Mouse (Mus musculus): ENCODE data around the gene Trex1. TPM values are rescaled to one million over a fixed set of nuclear protein-coding genes. Genes with fewer than 3 reads are reported as not detected.

Gene Trex1
- polyA plus RNA-seq, 1 experiment = 49.1 TPM

DNA sequence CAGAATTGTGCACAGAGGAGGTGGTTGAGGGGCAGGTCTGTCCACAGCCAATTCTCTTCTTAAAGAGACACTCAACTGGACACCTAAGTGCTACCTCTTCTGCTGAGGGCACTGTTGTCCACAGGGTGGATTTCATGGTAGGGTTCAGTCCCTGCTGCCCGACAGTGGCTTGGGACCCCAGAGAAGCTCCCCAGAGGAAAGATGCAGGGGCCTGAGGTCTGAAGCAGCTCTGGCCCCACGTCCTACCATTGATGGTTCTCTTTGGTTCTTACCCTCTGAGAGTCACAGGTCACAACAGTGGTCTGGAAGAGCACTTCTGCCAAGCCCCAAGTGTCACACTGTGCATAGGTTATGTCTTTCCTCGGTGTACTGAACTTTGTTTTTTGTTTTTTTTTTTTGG is 6.2 kb downstream of the Trex1 start:
- TF ChIP-seq FLI1 (IDR thresholded peaks at IDR 0.05; ENCODE audit: low read length) (no peak), GATA1 (IDR thresholded peaks at IDR 0.05; ENCODE audit: borderline replicate concordance, low read length) (no peak)
- no peak overlapping the region for H3K4me3 ChIP-seq (replicated peaks)
- no peaks in the 10 kb centered on the region for H3K9me3 ChIP-seq
- no peaks in the 10 kb centered on the region for H3K27me3 ChIP-seq (replicated peaks)
- H3K4me1 ChIP-seq = peaks cover 99% of the 10 kb centered on the region
- H3K36me3 ChIP-seq (replicated peaks; ENCODE audit: low read length) = peaks cover 73% of the 10 kb centered on the region

DNA sequence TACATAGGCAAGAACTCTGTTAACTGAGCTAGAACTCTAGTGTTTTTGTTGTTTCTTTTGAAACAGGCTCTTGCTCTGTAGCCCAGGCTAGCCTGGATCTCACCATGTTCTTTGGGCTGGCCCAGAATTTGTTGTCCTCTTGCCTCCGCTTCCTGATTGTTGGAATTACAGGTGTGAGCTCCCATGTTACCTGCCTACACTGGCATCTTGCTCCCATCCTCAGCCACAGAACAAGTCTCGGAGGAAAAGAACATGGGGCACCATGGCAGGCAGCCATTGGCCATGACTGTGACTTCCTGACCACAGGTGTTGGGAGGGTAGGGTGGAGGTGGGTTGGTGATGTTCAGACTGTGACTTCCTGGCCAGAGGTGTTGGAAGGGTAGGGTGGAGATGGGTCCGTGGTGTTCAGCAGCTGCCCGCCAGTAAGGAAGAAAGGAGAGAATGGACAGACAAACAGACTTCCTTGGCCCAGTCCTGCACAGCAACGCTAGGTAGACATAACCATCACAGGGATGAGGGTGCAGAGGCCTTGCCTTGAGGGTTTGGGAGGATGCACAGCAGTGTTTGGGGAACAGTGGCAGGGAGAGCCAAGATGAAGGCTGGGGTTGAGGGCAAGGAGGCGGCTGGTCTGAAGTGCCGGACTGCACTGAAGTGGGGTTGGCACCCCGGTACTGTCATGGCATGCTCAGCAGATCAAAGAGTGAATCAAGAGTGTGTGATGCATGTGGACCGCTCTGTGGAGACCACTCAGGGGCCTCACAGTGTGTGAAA is 6.9 kb downstream of the Trex1 start:
- peak overlapping the region; percentile 51 for H3K4me3 ChIP-seq (replicated peaks)
- H3K9me3 ChIP-seq = no peaks in the 10 kb centered on the region
- TF ChIP-seq FLI1 (IDR thresholded peaks at IDR 0.05; ENCODE audit: low read length) (no peak), GATA1 (IDR thresholded peaks at IDR 0.05; ENCODE audit: borderline replicate concordance, low read length) (no peak)
- no peaks in the 10 kb centered on the region for H3K27me3 ChIP-seq (replicated peaks)
- peaks cover 71% of the 10 kb centered on the region for H3K36me3 ChIP-seq (replicated peaks; ENCODE audit: low read length)
- H3K4me1 ChIP-seq = peaks cover 93% of the 10 kb centered on the region

DNA sequence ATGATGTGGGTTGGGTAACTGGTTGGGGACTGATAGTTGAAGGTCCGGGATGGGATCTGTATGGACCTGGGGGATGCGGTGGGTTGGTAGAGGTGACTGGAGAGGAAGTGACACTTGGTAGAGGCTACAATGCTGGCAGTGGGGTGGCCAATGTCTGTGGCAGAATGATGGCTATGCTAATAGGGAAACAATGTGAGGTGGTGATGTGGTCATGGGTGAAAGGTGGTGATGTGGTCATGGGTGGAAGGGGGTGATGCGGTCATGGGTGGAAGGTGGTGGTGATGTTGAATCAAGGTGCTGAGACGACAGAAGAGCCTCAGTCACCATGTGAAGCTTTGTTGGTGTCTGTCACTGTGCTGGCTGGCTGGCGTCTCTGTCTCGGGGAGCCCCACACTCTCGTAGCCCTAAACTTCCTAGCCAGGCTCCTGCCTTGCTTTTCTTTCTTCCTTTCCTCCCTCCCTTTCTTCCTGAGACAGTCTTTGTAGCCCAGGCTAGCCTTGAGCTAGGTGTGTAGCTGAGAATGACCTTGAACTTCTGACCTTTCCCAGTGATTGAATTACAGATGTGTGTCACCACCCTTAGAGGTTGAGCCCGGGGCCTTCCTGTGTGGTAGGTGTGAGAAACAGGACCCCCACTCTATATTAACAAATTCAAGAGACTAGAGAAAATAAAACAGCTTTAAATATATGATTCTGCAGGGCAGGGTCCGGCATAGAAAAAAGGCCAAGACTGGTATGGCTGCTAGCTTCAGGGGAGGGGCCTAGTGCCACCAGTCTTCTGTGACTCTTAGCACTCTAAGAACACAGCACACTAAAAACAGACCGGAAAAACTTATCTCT is 7.7 kb downstream of the Trex1 start:
- H3K9me3 ChIP-seq = no peaks in the 10 kb centered on the region
- peaks cover 85% of the 10 kb centered on the region for H3K4me1 ChIP-seq
- peaks cover 63% of the 10 kb centered on the region for H3K36me3 ChIP-seq (replicated peaks; ENCODE audit: low read length)
- H3K27me3 ChIP-seq (replicated peaks) = no peaks in the 10 kb centered on the region
- no peak for TF ChIP-seq GATA1 (IDR thresholded peaks at IDR 0.05; ENCODE audit: borderline replicate concordance, low read length)
- TF ChIP-seq FLI1 (IDR thresholded peaks at IDR 0.05; ENCODE audit: low read length) = no peak
- peak overlapping the region; percentile 47 for H3K4me3 ChIP-seq (replicated peaks)

DNA sequence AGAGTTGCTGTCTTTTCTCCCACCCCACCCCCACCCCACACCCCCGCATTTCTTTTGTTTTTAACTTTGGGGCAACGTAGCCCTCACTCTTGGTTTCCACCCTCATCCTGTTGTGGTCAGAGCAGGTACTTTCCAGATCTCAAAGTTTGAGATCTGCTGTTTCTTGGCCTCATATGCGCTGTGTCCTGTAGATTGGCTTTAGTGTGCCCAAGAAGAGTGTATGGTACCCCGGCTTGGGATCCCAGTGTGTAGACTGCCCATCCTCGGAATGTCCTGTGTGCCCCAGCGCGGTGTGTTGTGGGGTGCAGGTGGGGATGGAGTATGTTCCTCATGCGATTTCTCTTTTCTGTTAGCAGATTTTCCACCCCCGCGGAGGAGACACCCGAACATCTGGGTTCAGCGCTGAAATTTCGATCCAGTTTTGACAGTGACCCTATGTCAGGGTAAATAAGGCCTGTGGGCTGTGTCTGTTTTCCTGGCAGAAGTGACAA is 8.5 kb downstream of the Trex1 start:
- Histone ChIP-seq H3K4me3 (replicated peaks) (peak overlapping the region; percentile 70), H3K9me3 (no peaks in the 10 kb centered on the region), H3K27me3 (replicated peaks) (no peaks in the 10 kb centered on the region), H3K36me3 (replicated peaks; ENCODE audit: low read length) (peaks cover 58% of the 10 kb centered on the region), H3K4me1 (peaks cover 82% of the 10 kb centered on the region)
- no peak for TF ChIP-seq FLI1 (IDR thresholded peaks at IDR 0.05; ENCODE audit: low read length)
- no peak for TF ChIP-seq GATA1 (IDR thresholded peaks at IDR 0.05; ENCODE audit: borderline replicate concordance, low read length)

DNA sequence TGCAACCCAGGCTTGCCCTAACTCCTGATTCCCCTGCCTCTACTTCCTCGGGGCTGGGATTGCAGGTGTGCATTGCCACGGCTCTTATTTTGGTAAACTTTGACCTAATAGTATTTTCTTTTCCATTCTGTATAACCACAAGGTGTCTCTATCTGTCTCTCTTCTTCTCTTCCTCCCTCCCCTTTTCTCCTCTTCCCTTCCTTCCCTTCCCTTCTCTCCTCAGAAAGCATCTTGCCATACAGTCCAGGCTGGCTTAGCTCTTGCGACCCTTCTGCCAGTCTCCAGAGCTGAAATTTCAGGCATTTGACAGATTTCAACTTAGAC is 8.9 kb downstream of the Trex1 start:
- Histone ChIP-seq H3K4me1 (peaks cover 78% of the 10 kb centered on the region), H3K27me3 (replicated peaks) (no peaks in the 10 kb centered on the region), H3K9me3 (no peaks in the 10 kb centered on the region), H3K4me3 (replicated peaks) (no peak overlapping the region), H3K36me3 (replicated peaks; ENCODE audit: low read length) (peaks cover 54% of the 10 kb centered on the region)
- no peak for TF ChIP-seq GATA1 (IDR thresholded peaks at IDR 0.05; ENCODE audit: borderline replicate concordance, low read length)
- TF ChIP-seq FLI1 (IDR thresholded peaks at IDR 0.05; ENCODE audit: low read length) = no peak

DNA sequence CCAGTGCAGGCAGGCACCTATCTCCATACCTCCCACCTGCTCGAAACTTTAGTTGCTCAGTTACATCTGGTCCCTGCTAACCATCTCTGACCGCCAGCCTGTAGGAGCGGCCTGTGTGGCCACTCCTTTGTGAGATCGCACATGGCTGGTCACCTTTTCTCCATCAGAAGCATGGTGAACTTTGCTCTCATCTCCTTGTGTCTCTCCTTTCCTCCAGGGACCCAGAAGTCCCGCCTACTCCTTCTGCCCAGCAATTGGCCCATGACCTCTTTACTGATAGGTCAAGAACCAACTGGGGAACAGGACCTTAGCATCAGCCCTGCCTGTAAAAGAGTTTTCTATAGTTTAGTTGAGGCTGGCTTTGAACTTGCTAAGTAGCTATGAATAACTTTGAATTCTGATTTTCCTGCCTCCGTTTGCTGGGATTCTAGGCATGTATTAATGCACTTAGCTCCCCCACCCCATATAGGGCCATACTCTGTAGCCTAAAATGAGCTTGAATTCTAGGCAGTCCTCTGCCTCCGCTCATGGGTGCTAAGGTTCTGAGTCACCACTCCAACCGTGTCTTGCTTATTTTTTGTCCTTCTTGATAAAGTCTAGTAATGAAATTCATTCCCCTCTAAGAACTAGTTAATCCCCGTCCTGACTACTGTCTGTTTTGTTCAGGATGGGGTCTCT is 9.4 kb downstream of the Trex1 start:
- Histone ChIP-seq H3K4me3 (replicated peaks) (peak overlapping the region; percentile 87), H3K36me3 (replicated peaks; ENCODE audit: low read length) (peaks cover 50% of the 10 kb centered on the region), H3K9me3 (no peaks in the 10 kb centered on the region), H3K4me1 (peaks cover 73% of the 10 kb centered on the region), H3K27me3 (replicated peaks) (no peaks in the 10 kb centered on the region)
- TF ChIP-seq GATA1 (IDR thresholded peaks at IDR 0.05; ENCODE audit: borderline replicate concordance, low read length) (no peak), FLI1 (IDR thresholded peaks at IDR 0.05; ENCODE audit: low read length) (no peak)

DNA sequence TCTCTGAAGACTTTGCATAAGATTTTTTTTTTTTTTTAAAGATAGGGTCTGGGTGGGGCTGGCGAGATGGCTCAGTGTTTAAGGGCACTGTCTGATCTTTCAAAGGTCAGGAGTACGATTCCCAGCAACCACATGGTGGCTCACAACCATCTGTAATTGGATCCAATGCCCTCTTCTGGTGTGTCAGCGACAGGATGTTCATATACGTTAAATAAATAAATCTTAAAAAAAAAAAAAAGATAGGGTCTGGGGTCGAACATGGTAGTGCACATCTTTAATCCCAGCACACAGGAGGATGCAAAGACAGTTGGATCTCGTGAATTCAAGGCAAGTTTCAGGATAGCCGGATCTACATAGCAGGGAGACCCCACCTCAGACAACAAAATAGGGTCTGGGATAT is 10.2 kb downstream of the Trex1 start:
- no peaks in the 10 kb centered on the region for H3K27me3 ChIP-seq (replicated peaks)
- H3K9me3 ChIP-seq = no peaks in the 10 kb centered on the region
- H3K4me3 ChIP-seq (replicated peaks) = peak overlapping the region; percentile 87
- TF ChIP-seq GATA1 (IDR thresholded peaks at IDR 0.05; ENCODE audit: borderline replicate concordance, low read length) (no peak), FLI1 (IDR thresholded peaks at IDR 0.05; ENCODE audit: low read length) (no peak)
- peaks cover 52% of the 10 kb centered on the region for H3K36me3 ChIP-seq (replicated peaks; ENCODE audit: low read length)
- peaks cover 65% of the 10 kb centered on the region for H3K4me1 ChIP-seq

DNA sequence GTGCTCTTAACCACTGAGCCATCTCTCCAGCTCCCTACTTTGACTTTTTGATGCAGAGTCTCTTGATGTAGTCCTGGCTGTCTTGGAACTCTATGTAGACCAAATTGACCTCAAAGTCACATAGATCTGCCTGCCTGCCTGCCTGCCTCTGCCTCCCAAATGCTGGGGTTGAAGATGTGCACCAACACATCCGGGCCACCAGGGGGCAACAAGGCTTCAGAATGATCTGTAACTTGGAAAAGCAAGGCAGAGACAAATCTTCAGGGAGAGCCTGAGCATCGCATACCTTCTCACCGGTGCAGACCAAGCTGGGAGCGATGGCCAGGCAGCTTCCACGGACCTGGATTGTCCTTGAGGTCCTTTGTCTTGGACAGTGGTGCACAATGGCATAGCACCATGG is 13.2 kb downstream of the Trex1 start:
- H3K4me1 ChIP-seq = peaks cover 38% of the 10 kb centered on the region
- no peaks in the 10 kb centered on the region for H3K9me3 ChIP-seq
- no peaks in the 10 kb centered on the region for H3K27me3 ChIP-seq (replicated peaks)
- no peak overlapping the region for H3K4me3 ChIP-seq (replicated peaks)
- H3K36me3 ChIP-seq (replicated peaks; ENCODE audit: low read length) = peaks cover 38% of the 10 kb centered on the region
- TF ChIP-seq GATA1 (IDR thresholded peaks at IDR 0.05; ENCODE audit: borderline replicate concordance, low read length) = no peak
- TF ChIP-seq FLI1 (IDR thresholded peaks at IDR 0.05; ENCODE audit: low read length) = no peak

DNA sequence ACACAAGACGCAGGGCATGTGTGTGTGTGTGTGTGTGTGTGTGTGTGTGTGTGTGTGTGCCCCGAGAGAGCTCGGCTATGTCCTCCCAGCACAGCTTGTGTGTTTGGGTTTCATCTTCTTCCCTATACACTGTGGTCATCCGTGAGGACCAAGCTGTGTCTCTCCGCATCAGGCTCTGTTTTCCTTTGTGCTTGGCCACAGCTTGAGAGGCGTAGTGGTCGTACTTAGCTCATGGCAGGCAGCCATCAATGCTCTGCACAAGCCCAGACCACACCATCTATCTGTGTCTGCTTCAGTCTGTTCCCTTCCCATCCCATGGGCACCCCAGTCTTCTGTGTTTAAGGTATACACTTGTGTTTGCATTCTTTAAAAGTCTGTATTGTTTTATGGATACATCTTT is 18.2 kb downstream of the Trex1 start:
- Histone ChIP-seq H3K27me3 (replicated peaks) (peaks cover 3% of the 10 kb centered on the region), H3K36me3 (replicated peaks; ENCODE audit: low read length) (peaks cover 17% of the 10 kb centered on the region), H3K4me1 (peaks cover 42% of the 10 kb centered on the region), H3K9me3 (no peaks in the 10 kb centered on the region), H3K4me3 (replicated peaks) (peak overlapping the region; percentile 47)
- TF ChIP-seq FLI1 (IDR thresholded peaks at IDR 0.05; ENCODE audit: low read length) (no peak), GATA1 (IDR thresholded peaks at IDR 0.05; ENCODE audit: borderline replicate concordance, low read length) (no peak)
